Mouse (Mus musculus) WW6 (cell line): ENCODE results near the gene BC107364.
"Not testable (repeated sequence)": the region's sequence is repeated elsewhere in the genome, so short reads cannot be mapped to it uniquely, and the experiment has no call there.

Source experiments
- DNase-seq: peaks from one replicate; pipeline ENCODE4 v3.0.0-alpha.2; 2013; ENCODE audit warnings: low read depth, low spot score

Gene BC107364

GRCm38 (mm10) chr3:96452262-96452661 is at the start of gene BC107364:
BC107364 (minus strand) TSS chr3:96452306.
- not testable (repeated sequence) for DNase-seq

DNA sequence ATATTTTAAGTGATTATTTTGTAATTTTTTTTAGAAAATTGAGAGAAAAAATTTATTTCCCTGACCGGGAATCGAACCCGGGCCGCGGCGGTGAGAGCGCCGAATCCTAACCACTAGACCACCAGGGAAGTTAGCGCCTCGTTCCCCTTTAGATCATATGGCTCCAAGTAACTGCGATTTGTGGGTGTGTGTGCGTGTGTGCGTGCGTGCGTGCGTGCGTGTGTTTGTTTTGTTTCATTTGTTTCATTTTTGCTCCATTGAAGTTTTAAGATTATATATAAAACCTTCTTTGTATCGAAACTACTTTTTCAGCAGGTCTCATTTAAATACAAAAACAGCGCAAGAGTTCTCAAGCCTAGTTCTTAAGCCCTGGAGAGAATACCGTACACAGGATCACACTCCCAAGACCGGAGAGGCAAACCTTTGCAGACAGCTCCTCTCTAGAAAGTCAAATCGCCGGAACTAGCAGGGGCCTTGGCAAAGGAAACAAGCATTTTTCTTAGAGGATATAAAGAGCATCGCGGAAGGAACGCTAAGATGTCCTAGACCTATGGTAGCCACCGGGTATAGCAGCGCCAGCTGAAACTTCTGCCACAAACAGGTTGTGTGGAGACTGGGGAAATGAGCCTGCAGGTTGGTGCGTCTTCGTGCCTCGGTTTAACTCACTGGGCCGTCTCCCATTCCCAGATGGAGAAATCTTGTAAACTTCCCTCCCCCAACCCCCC is 49.4 kb upstream of the BC107364 start:
- no peak for DNase-seq

DNA sequence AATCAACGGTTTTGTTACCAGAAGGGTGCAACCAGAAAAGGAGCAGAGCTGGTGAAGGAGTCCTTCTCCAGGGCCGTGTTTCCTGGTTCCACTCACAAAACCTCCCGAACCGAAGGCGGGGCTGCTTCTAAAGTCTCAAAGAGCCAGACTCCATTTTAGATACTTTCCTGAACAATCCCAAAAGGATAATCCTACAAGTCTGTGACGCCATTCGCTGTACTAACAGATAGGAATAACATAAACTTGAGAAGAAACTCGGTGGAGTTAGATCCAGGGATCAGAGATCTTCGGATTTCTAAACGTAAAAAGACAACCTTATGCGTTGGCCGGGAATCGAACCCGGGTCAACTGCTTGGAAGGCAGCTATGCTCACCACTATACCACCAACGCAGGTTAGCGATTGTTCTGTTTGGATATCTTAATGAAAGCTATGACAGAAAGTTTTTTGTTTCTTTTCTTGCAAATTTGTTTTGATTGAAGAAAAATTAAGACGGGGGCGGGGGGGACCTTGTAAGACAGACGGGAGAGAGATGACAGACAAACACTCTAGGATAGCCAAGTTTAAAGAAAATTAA is 48.7 kb upstream of the BC107364 start:
- peak; percentile 45 for DNase-seq

DNA sequence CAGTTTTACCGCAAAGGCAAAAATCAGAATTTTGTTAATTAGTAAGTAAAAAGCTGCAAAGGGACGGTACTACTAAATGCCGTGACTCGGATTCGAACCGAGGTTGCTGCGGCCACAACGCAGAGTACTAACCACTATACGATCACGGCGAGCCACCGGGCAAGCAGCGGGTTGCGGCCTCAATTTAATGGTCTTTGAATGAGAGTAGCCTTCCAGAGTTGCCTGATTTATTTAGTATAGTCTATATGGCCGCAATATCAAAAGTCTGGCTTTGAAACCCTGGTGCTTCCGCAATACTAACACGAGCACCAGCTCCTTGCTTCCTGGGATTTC is 48.1 kb upstream of the BC107364 start:
- DNase-seq, result peak; percentile 61

- DNase-seq, result peak; percentile 54
Observed at GRCm38 (mm10) chr3:96499481-96500288, 47.6 kb upstream of the BC107364 start.

GRCm38 (mm10) chr3:96498476-96499245 is 46.6 kb upstream of the BC107364 start:
- no peak for DNase-seq

- peak; percentile 57 for DNase-seq
Observed at GRCm38 (mm10) chr3:96497451-96498028, 45.4 kb upstream of the BC107364 start.

DNA sequence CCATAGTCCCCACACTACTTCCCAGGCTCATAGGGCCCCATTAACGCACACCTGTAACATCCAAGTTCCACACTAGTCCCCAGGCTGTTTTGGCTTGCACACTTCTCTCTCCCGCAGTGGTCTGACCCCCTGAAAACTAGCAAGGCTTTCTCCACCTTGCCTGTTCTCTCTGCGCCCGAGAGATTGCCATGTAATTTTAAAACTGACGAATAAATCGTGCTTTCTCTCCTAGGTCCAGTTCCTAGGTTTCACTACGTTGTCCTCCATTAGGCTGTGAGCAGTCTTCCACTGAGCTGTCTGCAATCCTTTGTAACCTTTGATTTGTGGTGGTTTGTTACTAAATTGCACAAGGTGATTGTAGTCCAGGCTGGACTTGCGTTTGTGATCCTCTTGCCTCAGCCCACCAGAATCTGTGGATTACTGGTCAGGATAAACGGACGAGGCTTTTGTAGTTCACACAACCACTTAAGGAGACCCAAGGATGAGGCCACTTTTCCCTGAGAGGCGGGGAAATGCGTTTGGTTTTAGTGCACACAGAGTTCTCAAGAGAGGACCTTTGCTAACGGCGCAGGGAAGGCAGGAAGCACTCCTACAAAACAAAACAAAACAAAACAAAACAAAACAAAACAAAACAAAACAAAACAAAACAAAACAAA is 44.6 kb upstream of the BC107364 start:
- not testable (repeated sequence) for DNase-seq

DNA sequence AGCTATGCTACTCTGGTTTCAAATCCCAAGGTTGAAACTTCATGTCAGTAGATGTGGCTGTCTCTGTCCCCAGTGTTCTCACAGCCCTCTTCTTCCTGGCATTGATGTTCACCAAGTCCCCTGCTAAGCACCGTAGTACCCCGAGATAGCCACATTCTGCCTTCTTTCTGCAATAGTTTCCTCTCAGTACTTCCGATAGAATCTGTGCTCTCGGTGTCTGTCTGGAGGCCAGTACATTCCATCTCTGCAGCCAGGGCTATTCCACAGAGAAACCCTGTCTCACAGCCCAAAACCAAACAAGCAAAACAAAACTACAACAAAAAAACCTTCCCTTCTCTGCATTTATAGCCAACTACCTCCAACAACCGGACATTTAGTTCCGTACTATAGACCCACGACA is 44.1 kb upstream of the BC107364 start:
- DNase-seq, result no peak

GRCm38 (mm10) chr3:96495490-96496210 is 43.5 kb upstream of the BC107364 start:
- no peak for DNase-seq

DNA sequence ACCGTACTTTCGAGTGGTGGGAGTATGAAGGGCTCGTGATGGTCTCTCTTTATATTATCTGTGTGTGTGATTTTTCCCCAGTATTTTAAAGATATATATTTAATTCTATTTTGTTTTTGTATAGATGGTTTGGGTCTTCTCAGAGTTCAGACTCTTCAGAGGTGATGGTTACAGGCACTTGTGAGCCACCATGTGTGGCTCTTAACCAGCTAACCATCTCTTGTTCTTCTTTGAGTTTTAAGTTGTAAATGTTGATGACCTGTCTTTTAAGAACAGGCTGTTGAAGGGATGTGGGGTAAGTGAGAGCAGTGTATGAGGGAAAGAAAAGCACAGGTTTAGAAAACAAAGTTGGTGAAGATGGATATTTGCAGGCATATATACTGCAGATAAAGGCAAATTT is 42.8 kb upstream of the BC107364 start:
- no peak for DNase-seq

DNA sequence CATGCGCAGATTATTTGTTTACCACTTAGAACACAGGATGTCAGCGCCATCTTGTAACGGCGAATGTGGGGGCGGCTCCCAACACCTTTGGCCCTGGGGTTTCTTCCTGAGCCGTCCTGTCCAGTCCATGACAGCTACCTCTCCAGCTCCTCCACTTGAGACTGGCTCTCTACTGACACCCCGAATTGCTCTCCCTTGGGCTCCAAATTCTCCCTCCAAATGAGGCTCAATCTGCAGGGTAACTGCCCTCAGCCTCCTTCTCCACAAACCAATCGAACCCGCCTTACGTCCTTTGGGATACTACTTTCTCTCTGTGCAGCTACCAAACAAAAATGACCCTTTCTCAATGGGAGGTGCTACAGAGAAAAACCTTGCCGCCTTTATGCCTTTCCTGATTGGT is 42.4 kb upstream of the BC107364 start:
- not testable (repeated sequence) for DNase-seq

DNA sequence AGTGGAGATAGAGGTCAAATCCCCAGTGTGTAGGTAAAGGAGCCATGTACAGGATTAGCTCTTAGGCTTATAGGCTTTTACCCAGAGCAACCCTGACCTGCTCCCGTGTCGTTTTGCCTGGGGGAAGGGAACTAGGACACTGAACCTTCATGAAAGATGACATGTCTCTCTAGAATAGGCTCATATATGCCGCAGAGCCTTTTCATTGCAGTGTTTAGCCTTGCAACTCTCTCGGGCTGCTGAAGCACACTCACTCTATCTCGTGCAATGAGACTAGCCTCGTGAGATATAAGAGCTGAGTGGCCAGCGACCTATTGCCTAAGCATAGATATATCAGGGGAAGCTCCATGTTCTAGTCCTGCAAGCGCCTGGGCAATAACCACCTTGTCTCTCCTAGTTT is 37.5 kb upstream of the BC107364 start:
- not testable (repeated sequence) for DNase-seq

GRCm38 (mm10) chr3:96488907-96489629 is 37.0 kb upstream of the BC107364 start:
- not testable (repeated sequence) for DNase-seq

- not testable (repeated sequence) for DNase-seq
Observed at GRCm38 (mm10) chr3:96488290-96488906, 36.3 kb upstream of the BC107364 start.

- no peak for DNase-seq
Observed at GRCm38 (mm10) chr3:96487596-96488289, 35.6 kb upstream of the BC107364 start.

DNA sequence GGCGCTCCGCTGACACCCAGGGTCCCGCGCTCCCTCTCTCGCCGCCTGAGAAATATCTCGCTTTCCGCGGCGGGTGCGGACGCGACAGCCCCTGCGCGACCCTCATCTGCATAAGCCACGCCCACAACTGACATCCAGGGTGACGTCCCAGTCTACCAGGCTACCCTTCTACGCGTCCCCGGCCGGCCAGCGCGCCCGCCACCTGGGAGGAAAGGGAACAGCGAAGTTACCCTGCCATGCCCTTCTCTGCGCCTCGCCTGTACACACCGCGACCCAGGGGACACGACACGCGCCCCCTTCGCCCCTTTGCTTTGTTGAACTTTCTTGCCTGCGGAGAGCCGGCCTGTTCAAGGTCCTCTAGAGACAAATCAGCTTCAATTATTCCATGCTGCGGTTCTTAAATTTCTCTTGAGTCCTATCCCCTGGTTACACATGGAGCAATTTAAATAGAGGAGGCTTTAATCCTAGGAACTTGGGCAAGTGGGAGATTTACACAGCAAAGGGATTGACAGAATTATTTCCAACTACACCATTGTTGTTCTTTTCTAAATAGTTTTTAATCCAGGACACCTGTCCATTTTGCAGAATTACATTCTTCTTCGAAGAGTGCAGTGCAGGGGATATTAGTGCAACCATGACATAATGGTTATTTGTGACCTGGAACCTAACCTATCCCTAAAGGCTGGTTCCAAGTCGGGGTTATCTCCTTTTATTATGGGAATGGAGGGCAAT is 34.9 kb upstream of the BC107364 start:
- not testable (repeated sequence) for DNase-seq
